Mouse (Mus musculus): Measurements from ENCODE around the gene Mlh3.

Gene Mlh3

GRCm38 (mm10) chr12:85185810-85186209, 84.6 kb downstream of the Mlh3 start:
- DNase-seq: no peak

Data from lung, adult 18-20 months (tissue).